Mouse (Mus musculus): Measurements from ENCODE around the gene Nae1. TPM values are rescaled to one million over a fixed set of nuclear protein-coding genes. Genes with fewer than 3 reads are reported as not detected.
A peak's percentile ranks its signal among the peaks of the same experiment; 100 is the strongest.

Gene Nae1
- polyA plus RNA-seq, 1 experiment from 2014 or later: 83.5 TPM

DNA sequence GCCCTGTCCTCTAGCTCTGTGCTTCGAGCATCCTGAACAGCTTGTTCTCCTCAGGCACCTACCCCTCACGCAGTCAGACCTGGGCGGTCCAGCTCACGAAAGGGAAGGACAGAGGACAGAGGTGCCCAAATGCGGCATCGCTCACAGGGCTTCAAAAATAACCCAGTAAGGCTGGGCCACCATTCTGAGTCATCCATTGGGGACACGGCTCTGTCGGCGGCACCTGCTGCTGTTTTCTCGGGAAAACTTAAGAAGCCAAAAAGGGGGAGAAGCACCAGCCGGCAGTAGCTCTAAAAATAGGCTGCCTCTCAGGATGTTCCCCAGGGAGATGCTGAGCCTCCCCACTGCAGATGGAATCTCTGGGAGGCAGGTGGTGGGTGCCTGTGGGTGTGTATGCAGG lies 7.7 kb upstream of the Nae1 start:
- no peak for ATAC-seq
- Histone ChIP-seq H3K4me3 (replicated peaks) (no peak overlapping the region), H3K36me3 (no peaks in the 10 kb centered on the region), H3K27ac (no peak overlapping the region), H3K9ac (no peak overlapping the region), H3K9me3 (no peaks in the 10 kb centered on the region), H3K4me2 (replicated peaks) (no peak overlapping the region), H3K4me1 (replicated peaks) (peaks cover 17% of the 10 kb centered on the region), H3K27me3 (replicated peaks) (peaks cover 61% of the 10 kb centered on the region)
- 13% methylated on average over 11 of the region's 11 CpGs for WGBS

DNA sequence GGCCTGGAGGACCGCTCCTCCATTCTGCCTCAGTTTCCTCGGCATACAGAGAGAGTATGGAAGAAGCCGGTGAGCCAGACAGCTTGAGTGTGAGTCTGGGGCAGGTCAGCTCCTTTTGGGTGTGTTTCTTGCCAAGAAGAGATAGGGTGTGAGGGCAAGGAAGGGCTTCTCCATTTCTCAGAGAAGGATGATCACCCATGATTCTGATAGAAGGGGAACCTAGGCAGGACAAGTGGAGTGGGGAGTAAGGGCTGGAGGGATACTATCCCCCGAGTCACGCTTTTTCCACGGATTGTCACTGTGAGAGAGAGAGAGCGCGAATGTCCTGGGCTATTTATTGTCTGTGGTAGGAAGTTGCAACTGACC lies 7.1 kb upstream of the Nae1 start:
- no peaks in the 10 kb centered on the region for H3K36me3 ChIP-seq
- peaks cover 17% of the 10 kb centered on the region for H3K4me1 ChIP-seq (replicated peaks)
- no peak; the same call in 1 of the 2 replicates for ATAC-seq
- peaks cover 61% of the 10 kb centered on the region for H3K27me3 ChIP-seq (replicated peaks)
- H3K9me3 ChIP-seq: no peaks in the 10 kb centered on the region
- WGBS: 12% methylated on average over 8 of the region's 8 CpGs
- peak overlapping the region; percentile 46 for H3K4me3 ChIP-seq (replicated peaks)
- H3K4me2 ChIP-seq (replicated peaks): peak overlapping the region; percentile 96
- 0 out of 2 replicates have a peak overlapping the region, but pooled peaks have one; percentile 44 for H3K9ac ChIP-seq
- H3K27ac ChIP-seq: no peak overlapping the region

DNA sequence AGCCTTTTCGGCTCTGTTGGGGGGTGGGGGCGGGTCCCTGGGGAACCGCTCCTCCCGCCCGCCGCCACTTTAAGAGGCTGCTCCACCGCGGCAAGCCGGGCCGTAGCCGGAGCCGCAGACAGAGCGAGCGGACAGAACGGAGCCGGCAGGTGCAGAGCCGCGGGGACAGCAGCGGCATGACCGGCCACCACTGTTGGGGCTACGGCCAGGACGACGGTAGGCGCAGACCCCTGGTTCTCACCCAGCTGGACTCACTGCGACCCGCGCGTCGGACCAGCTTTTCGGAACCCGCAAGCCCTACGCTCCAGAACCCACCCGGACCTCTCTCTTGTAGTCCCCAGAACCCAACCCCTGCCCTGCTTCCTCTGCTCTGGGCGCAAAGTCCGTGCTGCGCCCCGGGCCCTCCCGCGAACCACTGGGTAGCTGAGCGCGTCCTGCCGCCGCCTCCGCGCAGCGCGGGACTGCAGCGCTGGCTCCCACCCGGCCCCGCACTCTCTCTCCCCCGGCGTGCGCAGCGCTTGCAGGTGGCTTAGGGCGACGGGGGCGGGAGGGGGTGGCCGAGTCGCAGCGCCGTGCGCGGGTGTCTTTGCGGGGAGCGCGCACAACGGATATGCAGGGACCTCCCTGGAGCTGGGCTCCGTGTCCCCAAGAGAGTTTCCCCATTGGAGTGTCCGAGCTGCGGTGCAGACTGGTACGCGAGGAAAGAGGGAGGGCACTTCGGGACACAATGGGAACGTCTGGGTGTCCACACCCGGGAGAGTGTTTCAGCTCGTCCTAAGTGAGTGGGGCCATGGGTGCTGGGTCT lies 6.5 kb upstream of the Nae1 start:
- Histone ChIP-seq H3K4me3 (replicated peaks) (peak overlapping the region; percentile 46), H3K4me2 (replicated peaks) (peak overlapping the region; percentile 96), H3K36me3 (no peaks in the 10 kb centered on the region), H3K9me3 (no peaks in the 10 kb centered on the region), H3K9ac (peak overlapping the region; percentile 44), H3K4me1 (replicated peaks) (peaks cover 17% of the 10 kb centered on the region), H3K27me3 (replicated peaks) (peaks cover 61% of the 10 kb centered on the region), H3K27ac (no peak overlapping the region)
- under 1% methylated on average over 74 of the region's 76 CpGs for WGBS
- peak; percentile 75 for ATAC-seq

DNA sequence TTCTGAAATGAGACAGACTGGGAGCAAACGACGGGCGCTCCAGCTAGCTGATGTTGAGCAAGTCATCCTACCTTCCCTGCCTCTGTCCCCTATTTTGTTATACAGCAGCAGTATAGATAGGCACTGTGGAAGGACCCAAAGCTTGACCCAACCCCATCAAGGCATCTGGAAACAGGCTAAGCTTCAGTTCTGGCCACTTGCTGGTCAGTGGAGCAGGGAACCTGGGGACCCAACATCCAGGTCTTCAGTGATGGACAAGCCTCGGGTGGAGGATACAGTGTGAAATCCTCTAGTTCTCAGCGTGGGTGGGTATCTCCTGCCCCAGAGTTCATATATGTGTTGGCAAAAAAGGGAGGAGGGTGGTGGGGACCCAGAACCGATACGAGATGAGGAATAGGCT lies 5.8 kb upstream of the Nae1 start:
- H3K4me3 ChIP-seq (replicated peaks): peak overlapping the region; percentile 46
- H3K4me2 ChIP-seq (replicated peaks): peak overlapping the region; percentile 96
- 46% methylated on average over 7 of the region's 7 CpGs for WGBS
- no peaks in the 10 kb centered on the region for H3K9me3 ChIP-seq
- no peak for ATAC-seq
- H3K27me3 ChIP-seq (replicated peaks): peaks cover 61% of the 10 kb centered on the region
- H3K27ac ChIP-seq: no peak overlapping the region
- H3K36me3 ChIP-seq: no peaks in the 10 kb centered on the region
- no peak overlapping the region for H3K9ac ChIP-seq
- peaks cover 17% of the 10 kb centered on the region for H3K4me1 ChIP-seq (replicated peaks)

DNA sequence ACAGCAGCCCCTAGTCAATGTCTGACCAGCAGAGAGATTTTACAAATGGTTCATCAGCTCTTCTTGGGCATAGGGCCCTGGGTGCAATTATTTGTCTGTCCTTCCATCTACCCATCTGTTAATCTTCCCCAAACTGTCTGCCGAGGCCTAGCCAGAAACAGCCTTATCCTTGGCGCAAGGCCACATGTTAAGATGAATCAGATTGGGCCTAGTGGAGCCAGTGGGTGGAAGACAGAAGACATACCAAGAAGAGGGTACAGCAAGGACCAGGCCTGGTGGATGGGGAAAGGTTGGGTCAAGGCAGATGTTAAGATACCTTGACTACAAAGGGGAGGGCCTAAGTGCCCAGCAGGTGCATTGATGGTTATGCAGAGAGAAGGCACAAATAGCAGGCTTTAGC lies 5.1 kb upstream of the Nae1 start:
- no peak overlapping the region for H3K4me2 ChIP-seq (replicated peaks)
- no peak overlapping the region for H3K27ac ChIP-seq
- 79% methylated on average over 2 of the region's 2 CpGs for WGBS
- H3K36me3 ChIP-seq: no peaks in the 10 kb centered on the region
- H3K4me1 ChIP-seq (replicated peaks): peaks cover 20% of the 10 kb centered on the region
- no peak overlapping the region for H3K4me3 ChIP-seq (replicated peaks)
- H3K9me3 ChIP-seq: no peaks in the 10 kb centered on the region
- ATAC-seq: no peak
- peaks cover 61% of the 10 kb centered on the region for H3K27me3 ChIP-seq (replicated peaks)
- no peak overlapping the region for H3K9ac ChIP-seq

DNA sequence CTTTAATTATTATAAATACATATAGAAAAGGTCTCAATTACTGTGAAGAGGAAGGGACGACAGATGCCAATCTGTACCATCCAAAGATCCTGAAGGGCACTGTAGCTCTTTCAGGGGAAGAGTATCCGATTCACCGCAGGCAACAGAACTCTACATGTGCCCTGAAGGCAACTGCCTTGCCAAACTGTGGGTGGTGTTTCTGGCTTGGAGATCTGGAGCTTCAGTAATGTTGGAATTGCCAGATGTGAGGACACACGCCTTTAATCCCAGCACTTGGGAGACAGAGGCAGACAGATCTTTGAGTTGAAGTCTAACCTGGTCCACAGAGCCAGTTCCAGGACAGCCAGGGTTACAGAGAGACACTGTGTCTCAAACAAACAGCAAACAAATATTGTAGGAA lies 4.5 kb upstream of the Nae1 start:
- no peak overlapping the region for H3K9ac ChIP-seq
- H3K4me2 ChIP-seq (replicated peaks): no peak overlapping the region
- H3K4me1 ChIP-seq (replicated peaks): peaks cover 20% of the 10 kb centered on the region
- H3K4me3 ChIP-seq (replicated peaks): no peak overlapping the region
- ATAC-seq: no peak
- no peaks in the 10 kb centered on the region for H3K36me3 ChIP-seq
- H3K27me3 ChIP-seq (replicated peaks): peaks cover 56% of the 10 kb centered on the region
- WGBS: 85% methylated on average over 4 of the region's 4 CpGs
- no peak overlapping the region for H3K27ac ChIP-seq
- no peaks in the 10 kb centered on the region for H3K9me3 ChIP-seq

DNA sequence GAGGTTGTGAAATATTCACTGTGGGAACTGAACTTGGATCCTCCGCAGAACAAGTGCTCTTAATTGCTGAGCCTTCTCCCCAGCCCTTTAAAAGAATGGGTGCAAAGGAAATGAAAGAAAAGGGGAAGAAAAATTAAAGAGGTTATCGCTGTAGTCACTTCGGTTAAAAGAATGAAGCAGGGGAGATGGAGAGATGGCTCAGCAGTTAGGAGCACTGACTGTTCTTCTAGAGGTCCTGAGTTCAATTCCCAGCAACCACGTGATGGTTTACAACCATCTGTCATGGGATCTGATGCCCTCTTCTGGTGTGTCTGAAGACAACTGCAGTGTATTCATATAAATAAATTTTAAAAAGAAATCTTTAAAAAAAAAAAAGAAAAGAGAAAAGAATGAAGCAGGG lies 1.6 kb upstream of the Nae1 start:
- 81% methylated on average over 4 of the region's 4 CpGs for whole genome bisulfite sequencing
- ATAC-seq: no peak
- no peak overlapping the region for H3K27ac ChIP-seq
- H3K9ac ChIP-seq: no peak overlapping the region
- no peaks in the 10 kb centered on the region for H3K9me3 ChIP-seq
- peaks cover 14% of the 10 kb centered on the region for H3K4me1 ChIP-seq (replicated peaks)
- peaks cover 27% of the 10 kb centered on the region for H3K27me3 ChIP-seq (replicated peaks)
- H3K36me3 ChIP-seq: no peaks in the 10 kb centered on the region
- peak overlapping the region; percentile 68; the same call in 1 of the 2 replicates for H3K4me2 ChIP-seq (replicated peaks)
- no peak overlapping the region for H3K4me3 ChIP-seq (replicated peaks)

DNA sequence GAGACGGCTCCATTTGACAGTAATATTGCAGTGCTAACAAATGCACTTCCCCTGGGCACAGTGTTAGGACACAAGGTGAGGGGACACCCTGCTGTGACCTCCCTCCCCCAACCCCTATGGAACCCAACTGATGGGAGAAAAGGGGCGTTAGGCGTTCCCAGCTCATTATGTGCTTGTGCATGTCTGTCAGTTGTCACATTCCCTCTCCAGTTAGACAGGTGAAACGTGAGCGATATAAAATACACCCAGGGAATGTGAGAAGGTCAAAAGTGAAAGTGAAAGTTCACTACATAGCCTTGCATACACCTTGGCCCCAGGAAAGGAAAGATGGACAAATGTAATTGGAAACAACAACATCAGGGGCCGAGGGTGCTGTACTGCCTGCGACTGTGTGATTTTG lies 941 bp upstream of the Nae1 start:
- Histone ChIP-seq H3K27ac (no peak overlapping the region), H3K36me3 (no peaks in the 10 kb centered on the region), H3K4me1 (replicated peaks) (peaks cover 9% of the 10 kb centered on the region; the same call in 1 of the 2 replicates), H3K4me3 (replicated peaks) (peak overlapping the region; percentile 98), H3K9ac (no peak overlapping the region), H3K9me3 (no peaks in the 10 kb centered on the region), H3K27me3 (replicated peaks) (peaks cover 21% of the 10 kb centered on the region), H3K4me2 (replicated peaks) (peak overlapping the region; percentile 68)
- ATAC-seq: no peak
- WGBS: 27% methylated on average over 7 of the region's 7 CpGs

DNA sequence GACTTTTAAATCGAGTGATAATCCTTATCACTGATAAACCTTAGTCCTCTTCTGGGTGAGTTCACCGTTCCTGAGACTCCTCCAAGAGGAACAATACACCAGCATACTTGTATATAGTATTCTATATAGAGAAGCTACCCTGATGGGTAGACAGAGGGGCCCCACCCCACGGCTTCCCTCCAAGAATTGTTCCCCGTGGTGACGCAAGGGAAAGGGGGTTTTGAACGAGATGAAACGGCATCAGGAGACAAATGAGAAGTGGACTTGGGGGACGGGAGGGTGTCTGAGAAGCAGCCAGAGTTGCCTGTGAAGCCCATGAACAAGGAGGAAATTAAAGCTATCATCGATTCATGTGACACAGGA lies 323 bp upstream of the Nae1 start:
- H3K4me3 ChIP-seq (replicated peaks): peak overlapping the region; percentile 98
- WGBS: 11% methylated on average over 9 of the region's 9 CpGs
- H3K4me1 ChIP-seq (replicated peaks): peaks cover 9% of the 10 kb centered on the region; the same call in 1 of the 2 replicates
- no peaks in the 10 kb centered on the region for H3K9me3 ChIP-seq
- peak; percentile 65 for ATAC-seq
- H3K36me3 ChIP-seq: peaks cover 2% of the 10 kb centered on the region; the same call in 1 of the 2 replicates
- peaks cover 15% of the 10 kb centered on the region for H3K27me3 ChIP-seq (replicated peaks)
- H3K27ac ChIP-seq: no peak overlapping the region
- peak overlapping the region; percentile 68 for H3K4me2 ChIP-seq (replicated peaks)
- 0 out of 2 replicates have a peak overlapping the region, but pooled peaks have one; percentile 3 for H3K9ac ChIP-seq

DNA sequence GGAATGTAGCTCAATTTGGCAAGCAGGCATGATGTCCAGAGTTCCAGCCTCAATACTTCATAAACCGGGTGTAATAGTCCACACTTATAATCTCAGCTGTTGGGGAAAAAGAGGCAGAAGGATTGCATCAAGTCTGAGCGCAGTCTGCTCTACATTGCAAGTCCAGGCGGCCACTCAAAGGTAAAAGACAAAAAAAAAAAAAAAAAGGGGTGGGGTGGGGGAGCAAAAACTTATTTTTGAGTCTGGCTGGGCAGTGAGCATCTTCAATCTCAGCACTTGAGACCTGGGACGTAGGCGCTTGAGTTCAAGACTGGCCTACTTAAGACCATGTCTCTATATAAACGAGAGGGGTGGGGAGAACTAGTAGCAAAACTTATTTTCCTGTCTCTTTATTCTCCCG lies 886 bp downstream of the Nae1 start:
- 16% methylated on average over 7 of the region's 7 CpGs for WGBS
- Histone ChIP-seq H3K4me1 (replicated peaks) (peaks cover 9% of the 10 kb centered on the region; the same call in 1 of the 2 replicates), H3K27me3 (replicated peaks) (peaks cover 6% of the 10 kb centered on the region; the same call in 1 of the 2 replicates), H3K9me3 (no peaks in the 10 kb centered on the region), H3K36me3 (peaks cover 2% of the 10 kb centered on the region; the same call in 1 of the 2 replicates), H3K9ac (peak overlapping the region; percentile 91), H3K4me2 (replicated peaks) (peak overlapping the region; percentile 68), H3K4me3 (replicated peaks) (peak overlapping the region; percentile 98), H3K27ac (no peak overlapping the region)
- peak; percentile 13; the same call in 1 of the 2 replicates for ATAC-seq

DNA sequence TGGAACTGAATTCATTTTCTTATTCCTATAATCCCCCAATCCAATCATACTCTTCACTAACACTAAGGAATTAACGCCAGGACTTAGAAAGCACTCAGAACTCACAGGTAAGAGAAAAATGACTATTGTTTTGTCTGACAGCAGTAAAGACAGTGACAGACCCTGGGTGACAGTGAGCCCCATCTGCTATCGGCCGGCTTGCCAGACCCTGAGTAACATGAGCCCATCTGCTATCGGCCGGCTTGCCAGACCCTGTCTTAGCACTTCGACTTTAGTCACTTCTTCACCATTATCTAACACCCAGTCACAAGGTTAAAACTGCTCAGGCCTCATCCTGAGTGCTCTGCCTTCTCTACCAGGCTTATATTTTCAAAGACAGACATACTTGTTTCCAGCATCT lies 4.8 kb downstream of the Nae1 start:
- Histone ChIP-seq H3K4me1 (replicated peaks) (peaks cover 7% of the 10 kb centered on the region; the same call in 1 of the 2 replicates), H3K4me3 (replicated peaks) (no peak overlapping the region)
- 92% methylated on average over 6 of the region's 6 CpGs for WGBS

DNA sequence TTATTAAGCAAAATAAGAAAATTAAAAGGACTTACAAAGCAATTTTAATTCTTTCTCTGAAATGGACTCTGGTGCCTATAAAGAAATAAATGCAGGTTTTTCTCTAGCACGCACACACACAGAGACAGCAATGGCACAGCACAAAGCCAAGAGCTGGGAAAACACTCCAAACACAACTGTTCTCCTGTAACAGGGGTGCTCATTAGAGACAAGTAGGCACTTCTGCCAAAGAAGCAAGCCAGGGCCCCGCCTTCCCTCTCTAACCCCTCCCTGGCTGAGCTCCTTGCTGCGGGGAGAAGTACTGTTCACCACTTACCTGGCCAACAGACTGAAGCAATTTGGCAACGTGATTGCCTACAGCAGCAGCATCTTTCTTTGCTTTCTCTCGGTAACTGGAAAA lies 16.6 kb downstream of the Nae1 start:
- Histone ChIP-seq H3K4me1 (replicated peaks) (no peaks in the 10 kb centered on the region), H3K27ac (no peak overlapping the region), H3K9ac (no peak overlapping the region), H3K4me2 (replicated peaks) (no peak overlapping the region), H3K27me3 (replicated peaks) (no peaks in the 10 kb centered on the region), H3K4me3 (replicated peaks) (no peak overlapping the region), H3K9me3 (no peaks in the 10 kb centered on the region), H3K36me3 (peaks cover 8% of the 10 kb centered on the region)
- ATAC-seq: no peak
- WGBS: 86% methylated on average over 5 of the region's 5 CpGs

More for the DNA sequence above, 4.8 kb downstream of the Nae1 start:
- no peaks in the 10 kb centered on the region for H3K27me3 ChIP-seq (replicated peaks)
- peaks cover 2% of the 10 kb centered on the region; the same call in 1 of the 2 replicates for H3K36me3 ChIP-seq
- H3K9me3 ChIP-seq: no peaks in the 10 kb centered on the region
- ATAC-seq: no peak
- no peak overlapping the region for H3K4me2 ChIP-seq (replicated peaks)
- H3K9ac ChIP-seq: no peak overlapping the region
- H3K27ac ChIP-seq: no peak overlapping the region

DNA sequence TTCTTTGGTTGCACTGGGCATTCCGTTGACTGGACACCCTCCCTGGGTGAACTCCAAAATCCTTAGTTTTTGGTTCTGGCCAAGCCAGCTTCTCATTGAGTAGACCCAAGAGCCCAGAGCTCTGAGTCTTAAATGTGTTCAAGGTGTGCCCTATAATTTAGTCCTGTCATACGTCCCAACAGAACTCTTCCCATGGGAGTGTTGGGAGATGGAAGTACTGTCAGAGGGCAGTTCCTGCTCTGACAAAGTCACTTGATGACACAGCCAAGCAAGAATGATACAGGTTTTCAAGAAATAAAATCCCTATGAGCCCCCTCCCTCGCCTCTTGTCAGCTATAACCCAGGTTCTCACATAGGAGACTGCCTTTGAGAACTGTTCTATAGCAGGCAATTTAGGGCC lies 24.3 kb downstream of the Nae1 start:
- no peaks in the 10 kb centered on the region for H3K4me1 ChIP-seq (replicated peaks)
- H3K27me3 ChIP-seq (replicated peaks): no peaks in the 10 kb centered on the region
- no peak overlapping the region for H3K9ac ChIP-seq
- H3K4me2 ChIP-seq (replicated peaks): peak overlapping the region; percentile 98
- peaks cover 4% of the 10 kb centered on the region; the same call in 1 of the 2 replicates for H3K36me3 ChIP-seq
- no peaks in the 10 kb centered on the region for H3K9me3 ChIP-seq
- 78% methylated on average over 3 of the region's 3 CpGs for WGBS
- peak; percentile 13; the same call in 1 of the 2 replicates for ATAC-seq
- no peak overlapping the region for H3K4me3 ChIP-seq (replicated peaks)
- no peak overlapping the region for H3K27ac ChIP-seq
